Mouse (Mus musculus): ENCODE measurements around the gene Slc35b1.

Gene Slc35b1

DNA sequence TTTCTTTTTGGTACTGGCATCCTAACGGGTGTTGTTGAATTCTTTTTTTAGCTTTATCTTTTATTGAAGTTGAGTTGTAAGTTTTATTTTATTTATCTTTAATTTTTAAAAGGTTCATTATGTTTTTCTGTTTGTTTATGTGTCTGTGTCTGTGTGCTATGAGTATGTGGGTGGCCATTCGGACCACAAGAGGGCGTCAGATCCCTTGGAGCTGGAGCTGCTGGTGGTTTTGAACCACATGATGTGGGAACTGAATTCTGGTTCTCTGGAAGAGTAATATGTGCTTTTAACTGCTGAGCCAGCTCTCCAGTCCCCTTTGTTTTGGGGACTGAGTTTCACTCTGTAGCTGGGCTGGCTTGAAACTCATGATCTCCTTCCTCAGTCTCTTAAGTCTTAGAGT is 39.0 kb downstream of the Slc35b1 start:
- no peak for DNase-seq (ENCODE audit: low spot score in 2 of 2)

DNA sequence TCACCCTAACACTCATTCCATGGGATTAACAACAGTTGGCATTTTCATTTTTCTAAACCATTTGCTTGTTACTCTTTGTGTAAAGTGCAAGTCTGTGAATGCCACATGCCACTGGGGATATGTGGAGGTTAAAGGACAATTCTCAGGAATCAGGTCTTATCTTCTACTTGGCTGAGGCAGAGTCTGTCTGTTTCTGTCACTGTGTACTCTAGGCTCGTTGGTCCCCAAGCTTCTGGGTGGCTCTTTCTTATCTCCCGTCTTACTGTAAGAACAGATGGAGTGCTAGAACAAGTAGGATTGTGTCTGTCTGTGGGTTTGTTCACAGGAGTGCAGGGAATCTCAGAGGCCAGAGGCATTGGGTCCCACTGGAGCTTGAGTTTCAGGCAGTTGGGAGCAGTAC is 46.9 kb downstream of the Slc35b1 start:
- DNase-seq (ENCODE audit: low spot score in 2 of 2): no peak

DNA sequence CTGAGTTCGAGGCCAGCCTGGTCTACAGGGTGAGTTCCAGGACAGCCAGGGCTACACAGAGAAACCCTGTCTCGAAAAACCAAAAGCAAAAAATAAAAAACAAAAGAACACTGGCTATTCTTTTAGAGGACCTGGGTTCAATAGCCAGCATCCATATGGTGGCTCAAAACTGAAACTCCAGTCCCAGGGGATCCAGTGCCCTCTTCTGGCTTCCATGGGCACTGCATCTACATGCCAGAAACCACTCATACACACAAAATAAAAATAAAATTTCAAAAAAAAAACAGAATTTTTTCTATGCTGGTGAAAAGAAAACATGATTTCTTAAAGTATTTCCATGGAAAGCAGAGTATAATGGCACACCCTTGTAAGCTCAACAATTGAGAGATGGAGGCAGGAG is 47.7 kb downstream of the Slc35b1 start:
- no peak for DNase-seq (ENCODE audit: low spot score in 2 of 2)
